Mouse (Mus musculus) adrenal gland, postnatal 14 days (tissue): ENCODE measurements around the gene Krcc1. TPM values are rescaled to one million over a fixed set of nuclear protein-coding genes. Genes with fewer than 3 reads are reported as not detected.

Experiments
- DNase-seq: peaks from one replicate; pipeline ENCODE4 v3.0.0; 2021; ENCODE audit warnings: mixed read lengths
- long read RNA-seq, 2 experiments: library from polyadenylated mRNA; stranded (forward); transcript quantifications; one replicate each; pipeline ENCODE4 v2.0.0; 2021
- total RNA-seq: library from RNA; stranded (reverse); gene quantifications from 2 replicates; pipeline ENCODE4 v1.2.3, GENCODE M21; 2021

Gene Krcc1
- total RNA-seq, result 66.7 and 72.4 TPM in 2 replicates
- long read RNA-seq, experiment 1, transcript Krcc1-203 (3 exons, 1,687 nt), result major isoform, 65 of 76 reads
- long read RNA-seq, experiment 1, partial matches to known transcripts, result 0 of 76 reads
- long read RNA-seq, experiment 1, other reads (novel, unspliced or antisense), result 7 of 76 reads
- long read RNA-seq, experiment 2, transcript Krcc1-203 (3 exons, 1,687 nt), result major isoform, 49 of 63 reads
- long read RNA-seq, experiment 2, partial matches to known transcripts, result 0 of 63 reads
- long read RNA-seq, experiment 2, other reads (novel, unspliced or antisense), result 9 of 63 reads

DNA sequence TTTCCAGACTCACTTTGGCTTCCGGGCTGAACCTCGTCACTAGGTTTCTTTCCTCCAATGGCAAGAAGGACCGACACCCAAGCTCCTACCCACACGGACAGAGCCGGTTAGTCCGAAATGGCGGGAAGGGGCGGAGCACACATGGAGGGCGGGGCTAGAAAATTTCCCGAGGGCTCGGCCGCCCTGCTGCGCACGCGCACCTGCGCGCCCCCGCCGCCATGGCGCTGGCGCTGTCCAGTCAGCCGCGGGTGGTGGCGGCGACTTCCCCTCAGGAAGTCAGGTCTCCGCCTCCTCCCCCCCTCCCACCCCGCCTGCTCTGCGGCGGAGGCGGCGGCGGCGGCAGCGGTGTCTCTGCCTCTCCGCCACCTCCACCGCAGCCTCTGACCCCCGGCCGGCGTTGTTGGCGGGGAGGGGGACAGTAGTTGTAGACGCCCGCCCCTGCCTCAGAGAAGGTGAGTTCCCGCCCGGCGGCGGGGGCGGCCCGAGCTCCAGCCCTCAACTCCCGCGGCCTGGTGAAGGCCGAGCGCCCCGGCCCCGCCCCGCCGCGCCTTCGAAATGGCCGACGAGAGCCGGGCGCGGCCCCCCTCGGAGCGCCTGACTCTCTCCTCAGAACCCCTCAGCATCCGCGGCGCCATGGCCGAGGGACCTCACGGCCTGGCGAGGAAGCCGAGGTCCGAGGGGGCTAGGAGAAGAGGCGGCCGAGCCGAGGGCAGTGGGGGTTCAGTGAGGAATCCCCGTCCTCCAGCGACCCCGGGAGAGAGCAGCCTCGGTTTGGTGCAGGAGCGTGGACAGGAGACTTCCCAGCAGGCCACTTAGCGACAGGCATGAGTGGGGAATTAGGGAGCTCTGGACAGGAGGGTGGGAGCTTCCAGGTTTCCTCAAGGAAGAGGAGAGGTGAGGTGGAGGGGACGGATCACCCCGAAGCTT, at the start of gene Krcc1:
Krcc1 (plus strand) TSS at position 289 of the 927 bp plus-strand sequence.
- DNase-seq, result peak; percentile 99

DNA sequence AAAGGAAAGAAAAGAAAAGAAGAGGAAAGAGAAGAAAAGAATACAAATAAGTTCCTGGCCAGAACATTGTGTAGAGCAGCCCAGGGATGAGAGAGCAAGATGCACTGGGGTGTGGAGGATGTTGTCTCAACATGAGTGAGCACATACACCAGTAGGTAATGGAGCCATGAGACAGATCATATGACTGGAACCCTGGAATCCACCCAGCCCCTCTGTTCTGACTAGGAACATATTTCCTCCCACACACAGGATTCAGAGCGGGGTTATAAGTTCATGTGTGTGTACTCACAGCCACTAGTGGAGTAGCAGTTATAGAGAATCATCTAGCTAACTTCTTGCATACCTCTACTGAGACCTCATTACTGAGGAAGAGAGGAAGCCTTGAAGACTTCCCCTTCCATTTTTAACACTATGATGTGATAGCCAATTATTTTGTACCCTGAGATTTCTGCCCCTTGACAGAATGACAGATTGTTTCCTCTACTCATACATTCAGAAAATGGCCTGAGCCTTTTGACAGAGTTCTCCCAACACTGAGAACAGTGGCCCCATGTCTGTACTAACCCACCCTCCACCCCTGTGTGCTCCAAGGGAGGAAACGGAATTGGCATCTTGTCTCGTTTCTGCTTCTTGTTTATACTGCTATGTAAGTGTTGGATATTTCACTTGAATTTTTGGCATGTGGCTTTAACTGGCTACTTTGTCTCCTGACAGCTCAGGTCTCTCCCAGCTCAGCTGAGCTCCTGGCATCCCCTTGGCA, 47.1 kb upstream of the Krcc1 start:
- DNase-seq, result no peak

DNA sequence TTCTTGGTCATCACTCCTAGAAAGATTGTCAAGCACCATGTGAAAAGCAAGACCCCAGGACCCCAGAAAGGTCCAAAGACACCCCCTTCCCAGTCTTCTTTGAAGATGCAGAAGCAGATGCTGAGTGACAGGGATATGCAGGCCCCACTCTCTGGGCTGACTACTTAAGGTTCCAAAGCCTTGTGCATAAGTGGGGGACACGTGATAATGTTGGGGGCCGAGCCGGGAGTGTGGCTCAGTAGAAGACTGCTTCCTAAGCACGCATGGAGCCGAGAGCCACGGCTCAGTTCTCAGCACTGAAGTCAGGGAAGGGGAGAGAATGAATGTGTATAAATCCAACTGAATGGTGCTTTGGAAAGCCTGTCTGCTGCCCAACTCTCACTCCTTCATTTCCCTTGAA, 44.9 kb upstream of the Krcc1 start:
- DNase-seq, result no peak

DNA sequence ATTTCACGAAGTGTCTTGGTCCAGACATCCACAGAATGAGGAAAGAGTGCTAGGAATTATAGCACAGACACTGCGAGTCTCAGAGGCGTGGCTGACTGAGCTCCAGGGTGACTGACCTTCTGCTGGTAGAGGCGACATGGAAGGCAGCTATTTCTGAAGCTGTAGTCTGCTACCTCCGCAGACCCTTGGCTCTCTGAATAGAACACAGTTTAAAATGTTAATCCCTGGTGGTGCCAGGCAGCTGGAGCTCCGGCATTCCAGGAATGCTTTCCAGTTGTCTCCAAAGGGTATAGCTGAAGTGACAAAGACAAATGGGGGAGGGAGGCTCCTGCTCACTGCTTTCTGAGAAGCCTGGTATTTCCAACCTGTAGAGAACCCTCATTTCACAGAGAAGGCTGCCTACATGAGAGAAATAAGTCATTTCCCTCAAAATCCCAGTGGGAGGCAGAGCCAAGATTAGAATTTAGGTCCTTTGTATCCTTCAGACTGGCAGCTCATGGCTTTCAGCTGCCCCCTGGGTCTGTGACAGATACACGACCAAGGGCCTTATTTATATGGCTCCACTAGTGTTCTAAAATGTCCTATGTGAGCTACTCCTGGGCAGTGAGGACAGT, 44.2 kb upstream of the Krcc1 start:
- no peak for DNase-seq

DNA sequence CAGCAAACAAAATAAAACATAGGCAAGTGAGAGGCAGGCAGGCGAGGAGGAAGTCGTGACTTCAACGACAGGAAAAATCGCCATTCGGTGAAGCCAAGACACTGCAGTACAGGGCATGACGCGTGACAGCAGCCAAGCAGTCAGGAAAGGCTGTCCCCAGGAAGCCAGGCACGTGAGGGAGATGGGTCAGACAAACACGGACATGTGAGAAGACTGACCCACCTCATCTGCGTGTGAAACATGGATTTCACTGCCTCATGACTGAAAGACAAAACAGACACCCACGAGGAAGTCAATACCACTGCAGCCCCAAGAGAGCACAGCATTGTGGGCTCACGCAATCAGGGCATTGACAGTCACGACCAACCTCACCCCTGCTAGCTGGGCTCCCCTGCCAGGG, 36.4 kb upstream of the Krcc1 start:
- no peak for DNase-seq

DNA sequence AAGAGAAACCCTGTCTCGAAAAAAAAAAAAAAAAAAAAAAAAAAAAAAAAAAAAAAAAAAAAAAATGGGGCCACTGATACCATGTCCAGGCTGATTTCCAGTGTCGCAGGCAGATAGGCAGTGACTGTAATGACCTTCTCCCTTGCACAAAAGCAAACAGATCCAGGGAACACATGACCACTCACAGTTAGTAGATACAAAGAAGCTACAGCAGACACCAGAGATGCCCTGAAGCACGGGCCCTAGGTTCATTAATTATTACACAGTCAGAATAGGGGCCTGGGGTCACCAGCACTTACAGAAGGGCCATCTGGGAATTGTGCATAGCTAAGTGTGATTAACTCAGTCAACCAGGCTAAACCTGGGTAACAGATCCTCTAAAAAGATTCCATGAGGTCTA, 35.5 kb upstream of the Krcc1 start:
- DNase-seq, result no peak

DNA sequence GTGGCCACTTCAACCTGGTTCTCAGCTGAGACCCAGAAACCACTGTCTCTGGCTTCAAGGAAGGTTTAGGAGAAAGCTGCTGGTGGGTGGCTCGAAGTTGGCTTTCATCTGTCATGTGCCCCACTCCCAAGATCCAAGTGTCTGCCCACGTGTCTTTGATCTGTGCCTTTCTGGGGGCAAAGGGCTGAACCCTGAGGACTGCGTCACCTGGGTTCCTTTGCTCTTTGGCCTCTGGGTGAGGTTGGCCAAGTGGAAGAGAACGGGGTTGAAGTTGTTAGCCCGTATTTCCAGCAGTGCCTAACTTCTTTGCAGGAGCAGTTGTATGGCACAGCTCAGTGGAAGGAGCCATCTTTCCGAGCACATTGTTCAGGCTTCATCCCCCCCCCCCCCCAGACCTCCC, 35.0 kb upstream of the Krcc1 start:
- no peak for DNase-seq

DNA sequence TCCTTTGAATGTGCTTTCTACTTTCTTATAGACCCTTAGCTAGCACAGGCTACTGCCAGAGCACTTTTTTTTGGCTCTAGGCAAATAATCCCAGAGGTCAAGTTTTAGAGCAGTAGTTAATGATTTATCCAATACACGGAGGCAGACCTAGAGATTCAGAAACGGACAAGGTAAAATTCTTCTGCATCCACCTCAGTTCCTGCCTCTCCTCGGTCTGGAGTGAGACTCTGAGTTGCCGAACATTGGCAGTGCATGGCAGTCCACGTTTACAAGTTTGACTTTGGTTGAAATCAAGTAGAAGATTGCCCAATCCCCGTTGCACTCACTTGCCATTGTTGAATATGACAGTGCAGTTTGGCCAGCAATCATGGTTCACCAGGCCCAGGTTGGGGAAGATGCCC, 34.4 kb upstream of the Krcc1 start:
- DNase-seq, result no peak

DNA sequence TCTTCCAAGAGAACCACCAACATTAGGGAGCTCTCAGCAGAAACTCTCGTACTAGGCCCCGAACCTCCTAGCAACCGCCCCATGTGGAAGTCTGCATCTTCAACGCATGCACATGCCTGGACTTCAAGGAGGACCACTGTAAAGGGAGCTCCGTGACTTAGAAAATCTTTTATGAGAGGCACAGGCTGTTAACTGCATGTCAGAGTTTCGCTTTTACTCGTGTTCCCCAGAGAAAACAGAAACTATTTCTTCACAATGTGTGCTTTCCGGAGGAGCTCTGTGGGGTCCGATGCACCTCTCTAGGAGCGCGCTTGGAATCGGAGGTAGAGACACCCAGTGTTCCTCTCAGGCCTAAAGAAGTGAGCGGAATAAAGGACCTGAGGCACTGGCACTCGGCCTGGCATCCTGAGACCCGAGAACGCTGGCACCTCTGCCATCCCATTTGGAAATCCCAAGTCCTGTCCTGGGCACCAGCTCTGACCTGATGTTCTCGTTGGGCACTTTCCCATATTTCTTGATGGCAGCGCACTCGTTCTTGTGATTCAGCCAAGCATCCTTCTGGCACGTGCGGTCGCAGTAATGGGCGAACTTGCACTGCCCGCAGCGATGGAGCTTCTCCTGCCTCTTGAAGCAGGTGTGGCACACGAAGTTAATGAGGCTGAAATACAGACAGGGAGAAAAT, 32.3 kb upstream of the Krcc1 start:
- DNase-seq, result peak; percentile 17

DNA sequence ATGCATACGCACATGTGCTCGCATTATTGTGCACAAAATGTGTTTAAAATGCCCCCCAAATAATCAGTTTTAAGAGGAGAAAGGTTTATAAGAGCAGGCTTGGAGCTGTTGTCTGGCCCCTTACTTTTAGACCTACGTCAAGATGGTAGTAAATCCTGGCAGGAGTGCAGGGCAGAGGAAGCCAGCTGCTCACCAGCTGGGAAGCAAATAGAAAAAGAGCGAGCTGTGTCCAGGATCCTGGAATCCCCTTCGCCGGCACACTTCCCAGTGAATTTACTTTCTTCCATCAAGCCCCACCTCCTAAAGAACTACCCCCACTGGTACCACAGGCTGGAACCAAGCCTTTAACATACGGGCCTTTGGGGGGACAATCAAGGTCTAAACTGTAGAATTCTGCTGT, 30.6 kb upstream of the Krcc1 start:
- DNase-seq, result no peak

DNA sequence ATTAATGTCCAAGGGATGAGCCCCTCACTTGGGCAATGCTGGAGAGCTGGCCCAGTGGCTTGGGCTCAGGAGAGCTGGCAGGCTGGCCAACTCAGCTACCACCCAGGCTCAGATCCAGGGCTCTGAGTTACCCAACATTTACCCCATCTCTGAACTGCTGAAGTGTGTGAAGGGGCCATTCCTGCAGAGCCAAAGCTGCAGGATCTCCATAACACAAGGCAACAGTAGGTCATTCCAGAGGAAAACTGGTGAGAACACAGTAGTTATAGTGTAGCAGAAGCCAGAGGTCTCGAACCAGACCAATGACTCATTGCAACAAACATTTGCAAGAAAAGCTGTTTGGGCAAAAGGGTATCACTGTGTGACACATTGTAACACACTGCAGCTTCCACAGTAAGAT, 28.7 kb upstream of the Krcc1 start:
- DNase-seq, result no peak

DNA sequence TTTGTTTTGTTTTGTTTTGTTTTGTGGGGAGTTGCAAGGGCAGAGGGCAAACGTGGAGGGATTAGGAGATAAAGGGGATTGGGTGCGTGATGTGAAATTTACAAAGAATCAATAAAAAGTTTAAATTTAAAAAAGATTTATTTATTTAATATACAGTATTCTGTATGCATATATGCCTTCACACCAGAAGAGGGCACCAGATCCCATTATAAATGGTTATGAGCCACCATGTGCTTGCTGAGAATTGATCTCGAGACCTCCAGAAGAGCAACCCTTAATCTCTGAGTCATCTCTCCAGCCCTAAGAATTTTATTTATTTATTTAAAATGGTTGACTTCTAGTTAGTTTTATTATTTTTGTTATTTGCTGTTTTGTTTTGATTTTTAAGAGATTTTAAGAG, 28.2 kb upstream of the Krcc1 start:
- no peak for DNase-seq

DNA sequence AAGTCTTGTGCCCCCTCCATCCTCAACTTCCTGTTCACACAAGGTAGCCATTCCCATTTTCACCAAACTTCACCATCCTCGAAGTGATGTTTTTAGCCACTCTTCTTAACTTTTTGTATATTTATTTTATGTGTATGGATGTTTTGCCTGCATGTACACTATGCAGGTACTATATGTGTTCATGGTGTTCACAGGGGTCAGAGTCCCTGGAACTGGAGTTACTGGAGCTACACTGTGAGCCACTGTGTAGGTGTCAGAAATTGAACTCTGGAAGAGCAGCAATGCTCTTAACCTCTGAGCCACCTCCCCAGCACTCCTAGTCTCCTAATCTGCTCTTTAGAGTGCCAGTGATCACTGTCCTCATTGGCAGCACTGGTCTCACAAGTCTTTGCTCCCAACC, 23.1 kb upstream of the Krcc1 start:
- DNase-seq, result no peak

DNA sequence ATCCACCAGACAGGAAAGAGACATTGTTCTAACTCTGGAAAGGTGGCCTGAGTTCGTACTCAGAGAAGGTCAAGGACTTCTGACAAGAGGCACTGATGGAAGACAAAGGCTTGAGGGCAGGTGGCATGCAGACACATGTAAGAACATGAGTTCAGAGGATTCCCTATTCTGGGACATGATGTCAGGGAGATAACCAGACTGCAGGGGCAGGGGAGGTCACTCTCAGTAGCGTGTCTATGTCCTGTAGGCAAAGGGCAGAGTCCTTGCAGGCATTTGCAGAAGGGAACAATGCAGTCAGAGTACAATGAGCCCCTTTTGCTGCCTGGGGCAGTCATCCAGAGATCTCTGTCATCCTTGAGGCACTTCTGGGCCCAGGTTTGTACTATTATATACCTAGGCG, 21.9 kb upstream of the Krcc1 start:
- no peak for DNase-seq

DNA sequence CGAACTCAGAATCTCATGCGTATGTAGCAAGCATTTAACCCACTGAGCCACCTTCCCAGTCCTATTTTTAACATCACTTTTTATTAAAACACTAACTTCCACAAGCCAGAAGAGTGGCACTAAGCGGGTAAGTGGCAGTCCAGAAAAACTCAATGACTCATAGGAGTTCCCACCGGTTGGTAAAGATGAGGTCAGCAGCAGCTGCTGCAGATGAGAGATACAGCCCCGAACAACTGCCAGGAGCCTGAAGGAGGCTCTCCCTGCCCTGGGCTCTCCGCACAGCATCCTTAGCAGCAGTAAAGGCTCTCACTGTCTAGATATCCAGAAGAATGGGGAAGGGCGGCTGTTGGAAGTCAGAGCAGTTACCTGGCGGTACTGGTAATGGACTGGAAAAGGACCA, 20.5 kb upstream of the Krcc1 start:
- DNase-seq, result no peak

DNA sequence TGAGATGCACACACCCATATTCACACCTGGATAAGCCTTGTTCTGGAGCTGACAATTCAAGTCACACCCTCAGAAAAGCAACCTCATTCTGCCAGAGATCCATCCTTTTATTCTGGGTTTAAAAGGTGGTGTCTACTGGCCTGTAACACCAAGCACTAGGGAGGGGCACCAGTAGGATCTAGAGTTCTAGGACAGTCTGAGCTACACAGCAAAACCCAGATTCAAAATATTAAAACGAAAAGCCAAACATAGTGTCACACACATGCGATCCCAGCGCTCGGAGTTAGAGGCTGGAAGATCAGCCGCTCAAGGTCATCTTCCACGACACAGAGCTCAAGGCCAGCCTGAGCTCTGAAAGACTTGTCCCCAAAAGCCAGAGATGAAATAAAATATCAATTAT, 17.0 kb upstream of the Krcc1 start:
- DNase-seq, result no peak

DNA sequence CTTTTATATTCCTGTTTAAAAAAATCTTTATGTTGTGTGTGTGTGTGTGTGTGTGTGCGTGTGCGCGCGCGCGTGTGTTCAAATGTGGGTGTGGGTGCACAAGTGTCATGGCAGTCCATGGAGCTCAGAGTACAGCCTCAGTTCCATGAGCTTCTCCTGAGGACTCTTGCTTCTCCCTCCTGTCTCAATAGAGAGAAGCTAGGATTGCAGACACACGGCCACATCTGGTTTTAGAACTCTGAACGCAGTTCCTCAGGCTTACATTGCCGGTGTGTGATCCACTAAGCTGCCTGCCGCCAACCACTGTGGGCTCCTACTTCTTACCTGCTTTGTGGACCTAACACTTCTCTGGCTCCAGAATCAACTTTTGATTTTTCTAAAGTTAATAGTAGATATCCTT, 15.3 kb upstream of the Krcc1 start:
- no peak for DNase-seq

DNA sequence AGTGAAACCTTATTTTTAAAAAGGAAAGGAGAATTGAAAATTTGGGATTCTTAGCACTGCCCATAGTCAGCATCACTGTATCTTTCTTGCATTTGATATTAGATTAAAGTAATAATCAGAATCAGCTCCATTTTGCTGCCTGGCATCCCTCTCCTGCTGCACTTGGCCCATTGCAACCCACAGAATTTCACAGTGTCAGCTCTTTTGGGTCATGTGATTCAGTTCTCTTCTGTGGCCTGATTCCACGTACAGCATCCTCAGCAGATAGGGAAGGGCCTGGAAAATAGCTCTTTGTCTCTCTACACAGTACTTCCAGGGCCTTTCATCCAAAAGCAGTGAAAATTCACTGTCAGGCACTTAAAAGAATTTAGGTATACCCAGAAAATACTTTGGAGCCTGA, 14.1 kb upstream of the Krcc1 start:
- no peak for DNase-seq

DNA sequence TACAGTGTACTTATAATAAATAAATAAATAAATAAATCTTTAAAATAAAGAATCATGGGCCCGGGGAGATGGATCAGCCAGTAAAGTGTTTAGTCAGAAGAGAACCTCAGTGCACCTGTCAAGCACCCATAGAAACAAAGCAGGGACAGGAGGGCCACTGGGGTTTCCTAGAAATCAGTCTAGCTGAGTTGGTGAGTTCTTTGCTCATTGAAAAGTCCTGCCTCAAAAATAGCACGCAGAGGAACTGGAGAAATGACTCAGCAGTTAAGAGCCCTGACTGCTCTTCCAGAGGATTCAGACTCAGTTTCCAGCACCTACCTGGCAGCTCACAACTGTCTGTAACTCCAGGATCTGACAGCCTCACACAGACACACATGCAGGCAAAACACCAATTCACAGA, 12.9 kb upstream of the Krcc1 start:
- DNase-seq, result no peak

DNA sequence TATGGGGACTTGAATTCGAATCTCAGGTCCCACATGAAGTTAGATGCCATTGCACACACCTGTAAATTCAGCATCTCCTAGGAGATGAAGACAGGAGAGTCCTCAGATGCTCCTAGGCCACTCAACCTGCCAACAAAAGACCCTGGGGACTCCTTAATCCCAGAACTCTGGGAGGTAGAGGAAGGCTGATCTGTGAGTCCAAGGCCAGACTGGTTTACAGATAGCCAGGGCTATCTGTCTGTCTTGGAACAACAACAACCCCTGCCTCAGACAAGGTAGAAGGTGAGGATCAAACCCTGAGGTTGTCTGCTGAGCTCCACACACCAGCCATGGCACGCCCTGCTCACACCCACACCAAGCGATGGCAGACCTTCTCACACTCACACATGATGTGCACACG, 12.3 kb upstream of the Krcc1 start:
- no peak for DNase-seq

DNA sequence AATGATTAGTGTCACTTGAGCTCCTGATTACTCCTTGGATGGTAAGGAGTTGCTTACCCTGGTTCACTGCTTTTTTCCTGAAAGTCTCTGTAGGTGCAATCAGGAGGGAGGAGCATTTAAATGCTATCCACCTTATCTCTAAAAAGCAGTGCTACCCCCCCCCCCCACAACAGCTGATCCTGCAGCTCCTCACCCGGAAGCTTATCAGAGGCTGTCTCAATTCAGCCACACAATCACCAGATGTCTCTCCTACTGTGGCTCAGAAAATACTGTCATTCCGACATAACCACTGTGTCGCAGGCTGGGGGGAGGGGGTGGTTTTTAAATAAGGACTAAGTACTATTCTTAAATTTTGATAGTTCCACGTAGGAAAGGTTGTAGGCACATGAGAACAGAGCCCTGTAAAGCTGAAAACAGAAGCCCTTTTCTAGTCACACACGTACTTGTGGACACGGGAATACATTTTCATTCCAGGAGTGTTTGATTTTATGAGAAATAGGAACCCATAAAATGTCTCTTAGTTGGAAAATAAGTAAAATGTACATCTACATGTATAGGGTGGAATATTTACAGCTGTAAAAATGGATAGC, 11.3 kb upstream of the Krcc1 start:
- DNase-seq, result no peak

DNA sequence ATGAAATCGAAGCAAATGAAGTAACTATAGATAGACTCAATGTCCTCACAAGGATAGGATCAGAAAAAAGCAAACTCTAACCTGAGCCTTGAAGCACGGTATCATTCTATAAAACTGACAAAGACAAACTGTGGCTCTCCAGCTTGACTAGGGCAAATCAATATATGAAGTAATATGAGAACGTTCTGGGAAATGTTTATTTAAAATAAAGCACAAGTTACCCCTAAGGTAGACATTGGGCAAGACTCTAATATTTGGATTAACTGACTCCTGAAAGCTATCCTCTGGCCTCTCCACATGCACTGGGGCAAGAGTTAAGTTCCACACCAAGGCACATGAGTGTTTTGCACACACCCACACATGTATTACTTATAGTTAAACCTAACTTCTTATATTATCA, 10.4 kb upstream of the Krcc1 start:
- no peak for DNase-seq
